Mouse (Mus musculus): ENCODE data around the gene Ranbp10. TPM values are rescaled to one million over a fixed set of nuclear protein-coding genes. Genes with fewer than 3 reads are reported as not detected.

Ranbp10 gene
- polyA plus RNA-seq, 1 experiment: 18.2 TPM

Other genes with a start within 250 kb of the Ranbp10 start
- 12.1 and 26.0 TPM in 2 replicates for gene Ripor1, start 222.1 kb downstream of the Ranbp10 start, polyA plus RNA-seq (2012; rRNA removed)
- gene Ctcf, start 190.8 kb downstream of the Ranbp10 start, polyA plus RNA-seq (2012; rRNA removed): 21.6 and 31.5 TPM in 2 replicates
- 0.27 and 0.89 TPM in 2 replicates for gene Agrp, start 190.0 kb downstream of the Ranbp10 start, polyA plus RNA-seq (2012; rRNA removed)
- 0.53 and 0.61 TPM in 2 replicates for gene Carmil2, start 141.1 kb downstream of the Ranbp10 start, polyA plus RNA-seq (2012; rRNA removed)
- 18.2 and 18.8 TPM in 2 replicates for gene Acd, start 126.2 kb downstream of the Ranbp10 start, polyA plus RNA-seq (2012; rRNA removed)
- gene Pard6a, start 126.2 kb downstream of the Ranbp10 start, polyA plus RNA-seq (2012; rRNA removed): 11.2 and 15.4 TPM in 2 replicates
- gene 4933405L10Rik, start 119.7 kb downstream of the Ranbp10 start, polyA plus RNA-seq (2012; rRNA removed): not detected in 2 replicates
- 9.6 and 11.5 TPM in 2 replicates for gene Enkd1, start 119.1 kb downstream of the Ranbp10 start, polyA plus RNA-seq (2012; rRNA removed)
- 5.2 and 5.9 TPM in 2 replicates for gene Gfod2, start 68.7 kb downstream of the Ranbp10 start, polyA plus RNA-seq (2012; rRNA removed)
- gene Tsnaxip1, start 381 bp upstream of the Ranbp10 start, polyA plus RNA-seq (2012; rRNA removed): not detected in 2 replicates
- 14.5 and 21.2 TPM in 2 replicates for gene Cenpt, start 25.9 kb upstream of the Ranbp10 start, polyA plus RNA-seq (2012; rRNA removed)
- 42.2 and 44.4 TPM in 2 replicates for gene Thap11, start 27.8 kb upstream of the Ranbp10 start, polyA plus RNA-seq (2012; rRNA removed)
- gene Nutf2, start 33.2 kb upstream of the Ranbp10 start, polyA plus RNA-seq (2012; rRNA removed): 79.8 and 95.3 TPM in 2 replicates
- 38.1 and 44.6 TPM in 2 replicates for gene Edc4, start 53.5 kb upstream of the Ranbp10 start, polyA plus RNA-seq (2012; rRNA removed)
- gene Nrn1l, start 66.2 kb upstream of the Ranbp10 start, polyA plus RNA-seq (2012; rRNA removed): 1.9 and 2.0 TPM in 2 replicates
- gene Pskh1, start 73.1 kb upstream of the Ranbp10 start, polyA plus RNA-seq (2012; rRNA removed): 30.0 and 32.6 TPM in 2 replicates
- gene Ctrl, start 106.5 kb upstream of the Ranbp10 start, polyA plus RNA-seq (2012; rRNA removed): 1.4 and 1.8 TPM in 2 replicates
- gene Psmb10, start 111.1 kb upstream of the Ranbp10 start, polyA plus RNA-seq (2012; rRNA removed): 82.8 and 98.7 TPM in 2 replicates
- 3.7 and 5.2 TPM in 2 replicates for gene Lcat, start 116.0 kb upstream of the Ranbp10 start, polyA plus RNA-seq (2012; rRNA removed)
- gene Slc12a4, start 138.7 kb upstream of the Ranbp10 start, polyA plus RNA-seq (2012; rRNA removed): 64.3 and 69.6 TPM in 2 replicates
- gene Dpep3, start 152.1 kb upstream of the Ranbp10 start, polyA plus RNA-seq (2012; rRNA removed): 0.12 and 0.17 TPM in 2 replicates
- gene Dus2, start 164.0 kb upstream of the Ranbp10 start, polyA plus RNA-seq (2012; rRNA removed): 16.6 and 19.3 TPM in 2 replicates
- 0.06 and 0.07 TPM in 2 replicates for gene Dpep2nb, start 178.6 kb upstream of the Ranbp10 start, polyA plus RNA-seq (2012; rRNA removed)
- 10.5 and 11.8 TPM in 2 replicates for gene Ddx28, start 184.5 kb upstream of the Ranbp10 start, polyA plus RNA-seq (2012; rRNA removed)
- 15.4 and 19.9 TPM in 2 replicates for gene Nfatc3, start 231.5 kb upstream of the Ranbp10 start, polyA plus RNA-seq (2012; rRNA removed)